Mouse (Mus musculus) thymus, adult 2 months (tissue): Measurements from ENCODE around the gene Osgin1.

Source experiments
- CTCF ChIP-seq: fragments of 200-500 bp; IDR thresholded peaks from 2 replicates; pipeline ENCODE4 v1.5.1; 2012; ENCODE audit warnings: mild to moderate bottlenecking, control low read depth, low read length, moderate library complexity, borderline replicate concordance; ENCODE audit not compliant: control insufficient read depth, poor library complexity, insufficient read depth; ENCODE audit errors: extremely low read depth
- POLR2A ChIP-seq: fragments of 200-500 bp; IDR thresholded peaks from 2 replicates; pipeline ENCODE4 v1.6.1; 2012; ENCODE audit warnings: mild to moderate bottlenecking, low read length, control low read depth, moderate library complexity; ENCODE audit not compliant: control insufficient read depth, poor library complexity, insufficient read depth; ENCODE audit errors: extremely low read depth

GRCm38 (mm10) chr8:119426069-119426735 is 7.7 kb upstream of the Osgin1 start:
- TF ChIP-seq CTCF = no peak
- TF ChIP-seq POLR2A = no peak
